Mouse (Mus musculus) thymus, adult 2 months (tissue): Measurements from ENCODE around the gene Med26.

Source experiments
- CTCF ChIP-seq: fragments of 200-500 bp; IDR thresholded peaks from 2 replicates; pipeline ENCODE4 v1.5.1; 2012; ENCODE audit warnings: mild to moderate bottlenecking, control low read depth, low read length, moderate library complexity, borderline replicate concordance; ENCODE audit not compliant: control insufficient read depth, poor library complexity, insufficient read depth; ENCODE audit errors: extremely low read depth
- POLR2A ChIP-seq: fragments of 200-500 bp; IDR thresholded peaks from 2 replicates; pipeline ENCODE4 v1.6.1; 2012; ENCODE audit warnings: mild to moderate bottlenecking, low read length, control low read depth, moderate library complexity; ENCODE audit not compliant: control insufficient read depth, poor library complexity, insufficient read depth; ENCODE audit errors: extremely low read depth

- TF ChIP-seq POLR2A: no peak
- TF ChIP-seq CTCF: no peak
These were observed 52.5 kb downstream of the Med26 start for GRCm38 (mm10) chr8:72495411-72496111.
